Mouse (Mus musculus): ENCODE measurements at regions not wholly inside any gene's neighbourhood (a gene's known extent, or its start where the extent isn't known, plus 50 kb on each side); places are given as distances from the start of the nearest gene placed in this dataset.

- TF ChIP-seq CTCF (IDR thresholded peaks at IDR 0.05; ENCODE audit: low read depth) (no peak), EP300 (IDR thresholded peaks at IDR 0.05; ENCODE audit: low read depth) (no peak)
Measured at GRCm38 (mm10) chr7:116711541-116711940, 207.4 kb downstream of the Nucb2 start.
